Mouse (Mus musculus) embryo, embryonic 10 days (tissue): Measurements from ENCODE around the gene Adgrv1.
"Not testable (repeated sequence)": the region's sequence is repeated elsewhere in the genome, so short reads cannot be mapped to it uniquely, and the experiment has no call there.

Source experiments
- DNase-seq: peaks from one replicate; pipeline ENCODE4 v3.0.0-alpha.2; 2015; ENCODE audit warnings: low spot score

Gene Adgrv1

GRCm38 (mm10) chr13:81632720-81633415 is at the start of gene Adgrv1:
Gene Adgrv1 (minus strand): TSS chr13:81633154.
- DNase-seq = peak; percentile 96

DNA sequence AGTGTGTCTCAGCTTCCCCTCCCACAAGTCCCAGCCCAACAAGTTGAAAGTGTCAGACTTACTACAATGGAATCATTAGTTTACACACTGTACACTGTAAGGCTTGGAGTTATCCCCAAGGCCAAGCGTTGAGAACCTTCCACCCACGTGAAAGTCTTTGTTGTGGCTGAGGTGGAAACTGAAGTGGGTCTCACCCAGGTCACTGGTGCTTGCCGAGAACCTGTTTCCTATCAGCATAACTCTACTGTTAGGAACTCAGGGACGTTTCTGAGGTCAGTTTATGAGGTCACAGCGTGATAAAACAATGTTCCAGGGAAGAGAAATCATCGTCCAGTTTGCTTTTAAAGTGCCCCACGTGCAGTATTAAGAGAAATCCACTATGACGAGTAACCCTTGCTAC is 42.4 kb upstream of the Adgrv1 start:
- no peak for DNase-seq

DNA sequence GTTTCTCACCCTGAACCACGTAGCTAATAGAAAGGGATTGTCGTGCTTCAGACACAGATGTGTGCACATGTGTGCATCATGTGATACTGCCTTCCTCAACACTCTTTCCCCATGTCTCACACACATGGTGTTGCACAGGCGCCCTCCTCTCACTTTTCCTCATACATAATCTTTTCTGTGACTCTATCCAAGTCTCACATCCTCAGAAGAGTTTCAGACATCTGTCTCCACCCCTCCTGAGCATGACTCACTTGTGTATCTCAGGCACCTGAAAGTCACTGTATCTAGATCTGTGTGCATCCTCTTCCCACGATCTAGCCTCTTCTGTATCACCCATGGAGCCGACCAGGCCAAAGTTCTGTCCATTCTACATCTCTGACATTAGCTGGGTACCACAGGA is 34.8 kb upstream of the Adgrv1 start:
- DNase-seq = no peak

DNA sequence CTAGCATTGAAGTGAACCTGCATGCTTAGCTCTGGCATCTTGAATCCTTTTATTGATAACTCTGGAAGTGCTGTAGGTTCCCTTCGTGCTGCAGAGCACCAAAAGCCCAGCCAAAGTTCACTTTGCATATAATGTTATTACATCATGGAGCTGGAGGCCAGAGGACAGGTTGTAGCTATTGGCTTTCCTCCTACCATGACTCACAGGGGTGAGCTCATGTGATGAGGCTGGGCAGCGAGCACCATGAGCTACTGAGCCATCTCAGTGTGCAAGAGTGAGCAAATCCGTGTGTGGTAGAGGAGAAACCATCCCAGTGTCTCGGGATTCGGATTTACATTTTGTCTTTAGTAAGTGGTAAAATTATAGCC is 31.4 kb upstream of the Adgrv1 start:
- no peak for DNase-seq

- DNase-seq = no peak
Observed at GRCm38 (mm10) chr13:81663566-81664330, 30.8 kb upstream of the Adgrv1 start.

DNA sequence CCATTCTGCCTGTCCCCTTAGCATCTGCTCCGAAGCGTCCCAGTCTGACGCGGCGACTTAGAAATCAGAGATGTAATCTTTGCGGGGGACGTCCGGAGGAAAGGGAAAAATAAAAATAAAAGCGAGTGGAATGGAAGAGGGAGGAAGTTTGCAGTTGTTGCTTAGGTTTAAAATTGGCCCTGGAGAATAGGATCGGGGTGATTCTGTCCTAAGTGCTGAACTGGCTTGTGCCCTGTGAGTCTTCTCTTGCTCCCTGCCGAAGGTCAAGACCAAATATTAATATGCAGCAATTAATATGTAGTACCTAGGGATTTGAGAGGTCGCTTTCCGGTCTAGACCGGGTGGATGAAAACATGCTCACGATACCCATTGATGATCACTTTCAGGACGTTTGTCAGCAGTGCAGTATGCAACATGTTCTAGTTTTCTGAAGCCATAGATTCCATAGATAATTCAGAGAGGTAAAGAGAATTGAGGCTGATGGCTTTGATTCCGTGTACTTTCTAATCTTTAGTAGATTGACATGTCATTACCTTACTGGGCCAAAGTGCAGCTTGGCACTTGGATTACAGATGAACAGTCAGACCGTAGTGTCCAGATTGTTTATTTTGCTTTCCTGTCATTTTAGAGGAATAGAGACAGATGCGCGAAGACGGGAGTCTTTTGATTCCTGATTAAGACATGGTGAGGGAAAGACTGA is 25.2 kb upstream of the Adgrv1 start:
- DNase-seq = no peak

- DNase-seq = peak; percentile 94
Observed at GRCm38 (mm10) chr13:81657351-81658052, 24.5 kb upstream of the Adgrv1 start, which contains the start of gene Lysmd3. Gene Lysmd3 (plus strand): TSS chr13:81657663.

GRCm38 (mm10) chr13:81657008-81657350 is 24.0 kb upstream of the Adgrv1 start:
- DNase-seq = peak; percentile 17

DNA sequence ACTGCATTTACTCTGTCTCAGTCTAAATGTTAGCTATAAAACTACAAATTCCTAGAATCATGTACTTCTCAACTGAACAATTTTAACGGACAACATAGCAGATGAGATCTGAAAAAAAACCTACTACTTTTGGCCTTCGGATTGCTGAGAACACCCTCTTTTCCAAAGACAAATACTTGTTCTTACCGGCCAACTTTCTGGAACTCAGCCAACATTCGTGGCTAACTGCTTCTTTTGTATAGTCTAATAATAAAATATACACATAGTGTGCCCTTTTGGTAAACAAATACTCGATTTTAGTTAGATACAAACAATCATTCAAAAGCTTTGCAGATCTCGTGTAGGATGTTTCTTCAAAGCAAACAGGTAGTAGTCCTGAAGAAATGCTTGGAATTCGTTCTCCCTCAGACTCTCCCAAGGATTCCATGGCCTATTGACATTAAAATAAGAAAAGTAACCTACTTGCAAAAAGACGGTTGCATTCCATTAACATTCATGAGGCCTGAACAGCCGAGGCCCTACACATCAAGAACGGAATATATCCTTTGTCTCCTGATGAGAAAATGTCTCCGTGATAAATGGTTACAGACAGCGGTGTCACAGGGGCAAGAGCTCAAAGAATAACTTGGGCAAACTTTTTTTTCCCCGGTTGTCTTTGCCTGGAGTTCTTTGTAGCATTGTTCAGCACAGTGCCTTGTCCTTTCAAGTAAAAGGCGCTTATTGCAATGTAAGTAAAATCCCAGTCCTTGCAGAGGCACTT is 23.3 kb upstream of the Adgrv1 start:
- peak; percentile 71 for DNase-seq

GRCm38 (mm10) chr13:81650382-81650781 is 17.4 kb upstream of the Adgrv1 start:
- DNase-seq = not testable (repeated sequence)

DNA sequence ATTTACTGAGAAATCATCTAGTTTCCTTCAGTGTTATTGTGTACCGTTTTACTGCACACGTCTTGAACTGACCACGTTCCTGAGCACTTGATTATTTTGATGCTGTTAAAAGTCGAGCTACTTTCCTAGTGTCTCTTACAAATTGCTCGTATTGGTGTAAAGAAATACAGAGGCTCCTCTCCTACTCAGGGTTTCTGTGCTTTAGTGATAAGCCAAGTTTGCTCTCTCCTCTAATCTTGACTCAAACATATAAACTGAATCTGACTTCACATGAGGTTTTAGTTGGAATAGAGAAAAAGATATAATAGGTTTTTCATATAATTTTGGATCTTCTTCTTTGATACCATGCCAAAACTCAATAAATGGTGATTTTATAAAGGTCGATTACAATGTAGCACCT is 13.4 kb upstream of the Adgrv1 start:
- DNase-seq = no peak

DNA sequence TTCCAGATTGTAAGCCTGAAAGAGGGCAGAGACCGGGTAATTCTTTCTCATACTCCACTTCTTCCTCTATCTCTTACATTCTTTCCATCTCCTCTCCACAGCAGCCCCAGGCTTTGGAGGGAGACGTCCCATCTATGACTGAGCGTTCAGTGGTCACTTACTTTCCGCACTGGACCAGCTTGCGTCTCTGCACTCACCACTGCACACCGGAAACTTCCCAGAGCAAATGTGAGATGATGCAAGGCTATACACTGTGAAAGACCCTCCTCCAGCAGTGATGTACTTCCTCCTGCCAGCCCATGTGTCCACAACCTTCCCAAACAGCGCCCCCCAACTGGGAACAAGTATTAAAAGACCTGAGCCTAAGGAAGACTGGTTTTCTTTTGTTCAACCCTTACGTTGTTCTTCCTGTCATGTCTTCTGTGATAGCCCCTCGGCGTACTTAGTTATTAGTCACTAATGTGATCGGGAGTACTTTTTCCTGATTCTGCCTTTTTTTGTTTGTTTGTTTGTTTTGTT is 11.2 kb upstream of the Adgrv1 start:
- DNase-seq = no peak

DNA sequence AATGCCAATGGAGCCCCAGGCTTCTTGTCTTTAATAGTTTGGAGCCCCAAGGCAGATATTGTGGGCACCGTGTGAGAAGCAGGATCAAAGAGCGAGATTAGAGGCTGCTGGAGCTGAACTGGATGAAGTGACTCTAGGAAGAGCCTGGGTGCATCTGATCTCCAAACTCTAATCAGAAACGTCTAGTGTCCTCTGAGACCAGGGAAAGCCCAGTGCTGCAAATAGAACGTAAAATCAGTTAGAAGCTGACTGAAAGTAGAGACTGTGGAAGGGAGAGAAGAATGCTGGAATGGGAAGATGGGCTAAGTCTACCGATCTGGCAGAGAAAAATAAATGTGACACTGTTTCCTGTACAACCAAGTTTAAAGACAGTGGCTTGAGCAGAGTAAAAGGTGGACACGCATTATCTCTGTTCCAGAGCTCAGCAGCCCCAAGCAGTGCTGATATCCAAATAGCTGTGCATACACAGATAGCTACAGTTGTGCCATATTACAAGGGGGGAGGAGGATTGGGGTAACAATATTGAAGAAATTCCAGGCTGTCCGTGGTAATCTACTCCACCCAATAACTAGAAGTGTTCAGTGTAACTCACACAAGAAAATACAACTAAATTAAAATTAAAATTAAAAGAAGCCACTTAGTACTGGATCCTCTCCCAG is 9.7 kb upstream of the Adgrv1 start:
- no peak for DNase-seq

- DNase-seq = peak; percentile 84
Observed at GRCm38 (mm10) chr13:81641289-81642045, 8.5 kb upstream of the Adgrv1 start.

GRCm38 (mm10) chr13:81640881-81641280 is 7.9 kb upstream of the Adgrv1 start:
- DNase-seq = peak; percentile 18

DNA sequence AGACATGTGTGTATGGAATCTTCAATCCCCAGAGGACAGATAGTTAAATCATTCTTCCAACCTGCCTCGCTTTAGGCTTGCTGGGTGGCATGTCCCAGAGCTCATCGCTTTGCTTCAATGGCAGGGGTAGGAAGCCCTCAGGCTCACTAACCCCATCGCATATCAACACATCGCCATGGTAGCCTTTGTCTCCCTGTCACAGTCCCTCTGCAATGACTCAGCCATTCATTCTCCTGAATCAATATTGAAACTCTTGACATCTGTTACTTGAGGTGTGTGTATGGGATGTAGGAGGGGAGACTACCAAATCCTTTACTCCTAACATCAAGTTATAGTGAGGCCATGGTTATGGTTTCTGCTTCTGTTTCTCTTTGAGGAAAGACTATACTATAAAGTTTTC is 6.7 kb upstream of the Adgrv1 start:
- peak; percentile 81 for DNase-seq

- peak; percentile 36 for DNase-seq
Observed at GRCm38 (mm10) chr13:81630566-81630965, 2.4 kb downstream of the Adgrv1 start.

GRCm38 (mm10) chr13:81629395-81629794 is 3.6 kb downstream of the Adgrv1 start:
- peak; percentile 80 for DNase-seq

DNA sequence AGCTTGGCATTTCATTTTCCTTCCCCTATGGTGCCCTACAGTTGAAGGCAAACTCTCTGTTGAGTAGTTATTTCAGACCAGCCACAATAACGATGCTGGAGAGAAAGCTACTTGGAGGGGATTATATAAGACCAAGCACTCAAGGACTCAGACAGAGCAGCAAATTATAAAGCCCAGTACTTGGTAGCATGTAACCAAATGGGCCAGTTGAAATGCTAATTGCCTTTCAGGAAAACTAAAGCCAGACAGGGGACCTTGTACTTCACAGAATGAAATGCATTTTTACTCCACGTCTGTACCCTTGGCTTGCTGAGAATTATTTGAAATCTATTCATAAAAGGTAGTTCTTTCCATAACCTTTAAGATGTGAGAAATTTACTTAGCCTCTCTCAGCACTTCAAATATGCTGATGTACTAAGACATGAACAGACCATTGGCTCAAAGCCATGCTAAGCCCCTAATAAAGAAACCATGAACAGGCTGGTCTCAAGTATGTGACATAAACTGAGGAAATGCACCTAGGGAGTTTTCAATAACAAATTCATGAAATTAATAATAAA is 4.2 kb downstream of the Adgrv1 start:
- DNase-seq = no peak

DNA sequence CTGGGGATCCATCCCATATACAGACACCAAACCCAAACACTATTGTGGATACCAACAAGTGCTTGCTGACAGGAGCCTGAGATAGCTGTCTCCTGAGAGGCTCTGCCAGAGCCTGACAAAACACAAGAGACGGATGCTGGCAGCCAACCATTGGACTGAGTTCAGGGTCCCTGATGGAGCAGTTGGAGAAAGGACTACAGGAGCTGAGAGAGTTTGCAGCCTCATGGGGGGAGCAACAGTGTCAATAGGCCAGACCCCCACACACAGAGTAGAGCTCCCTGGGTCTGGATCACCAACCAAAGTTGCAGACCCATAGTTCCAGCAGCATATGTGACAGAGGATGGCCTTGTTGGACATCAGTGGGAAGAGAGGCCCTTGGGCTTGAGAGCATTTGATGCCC is 5.1 kb downstream of the Adgrv1 start:
- not testable (repeated sequence) for DNase-seq
